Comparison of ENCODE assay signal across 16 mouse cellular contexts in genomic region chr14:48124011-48124410, GRCm38 (mm10). TPM values are rescaled to one million over a fixed set of nuclear protein-coding genes. Genes with fewer than 3 reads are reported as not detected.
DNase-seq lines count a peak whose midpoint lies in the region; ATAC-seq and TF ChIP-seq lines count a peak whose summit lies in the region.
"Had no signal": no experiment of that assay in that cellular context is flagged by ENCODE, and none has a peak within 500 bp of the region (broad histone marks: within the 10 kb centered on the region; RNA-seq: fewer than 3 reads in every experiment).

No protein-coding gene starts in this region.

- no peak for DNase-seq in forebrain, postnatal 0 days
- no peak for DNase-seq in lung, postnatal 4 days
- no peak for DNase-seq in hindbrain, embryonic 14.5 days (ENCODE audit: low spot score)
- DNase-seq: gastrocnemius, postnatal 36 days; kidney, adult 18-20 months; spleen, adult 18-20 months; thymus, postnatal 25 days had no signal

- H3K9ac ChIP-seq in forebrain, postnatal 0 days: no peak overlapping the region
- H3K9ac ChIP-seq in forebrain, embryonic 16.5 days (replicated peaks; ENCODE audit: low read depth, low read length): no peak overlapping the region
- H3K9ac ChIP-seq in lung, embryonic 16.5 days (ENCODE audit: low read length): no peak overlapping the region
- H3K9ac ChIP-seq in hindbrain, embryonic 14.5 days: no peak overlapping the region
- H3K9ac ChIP-seq in hindbrain, embryonic 15.5 days: no peak overlapping the region
- H3K9ac ChIP-seq: embryonic facial prominence, embryonic 15.5 days; limb, embryonic 15.5 days; liver, embryonic 15.5 days had no signal

- H3K4me1 ChIP-seq in forebrain, postnatal 0 days (ENCODE audit: insufficient read depth): peaks cover 6% of the 10 kb centered on the region
- peaks cover 34% of the 10 kb centered on the region for H3K4me1 ChIP-seq in forebrain, embryonic 16.5 days (replicated peaks; ENCODE audit: control insufficient read depth, insufficient read depth, low read length)
- H3K4me1 ChIP-seq in lung, embryonic 16.5 days (replicated peaks; ENCODE audit: control insufficient read depth, insufficient read depth, low read length): peaks cover 9% of the 10 kb centered on the region; the same call in 1 of the 2 replicates
- peaks cover 65% of the 10 kb centered on the region for H3K4me1 ChIP-seq in hindbrain, embryonic 14.5 days (replicated peaks; ENCODE audit: control insufficient read depth, insufficient read depth, low read length)
- H3K4me1 ChIP-seq in hindbrain, embryonic 15.5 days (replicated peaks): peaks cover 60% of the 10 kb centered on the region

- H3K27me3 ChIP-seq in forebrain, postnatal 0 days (ENCODE audit: insufficient read depth, low read length): no peaks in the 10 kb centered on the region; the same call in 1 of the 2 replicates
- no peaks in the 10 kb centered on the region for H3K27me3 ChIP-seq in forebrain, embryonic 16.5 days (replicated peaks; ENCODE audit: control insufficient read depth, insufficient read depth, low read length)
- H3K27me3 ChIP-seq in lung, embryonic 16.5 days (ENCODE audit: control insufficient read depth, insufficient read depth, low read depth, low read length): no peaks in the 10 kb centered on the region
- no peaks in the 10 kb centered on the region for H3K27me3 ChIP-seq in hindbrain, embryonic 14.5 days (ENCODE audit: control insufficient read depth, insufficient read depth, low read length)
- no peaks in the 10 kb centered on the region for H3K27me3 ChIP-seq in hindbrain, embryonic 15.5 days
- H3K27me3 ChIP-seq: embryonic facial prominence, embryonic 15.5 days; limb, embryonic 15.5 days had no signal

- H3K27ac ChIP-seq in forebrain, postnatal 0 days (ENCODE audit: low read depth, low read length): no peak overlapping the region
- H3K27ac ChIP-seq in forebrain, embryonic 16.5 days (ENCODE audit: low read length): no peak overlapping the region
- no peak overlapping the region for H3K27ac ChIP-seq in lung, embryonic 16.5 days (ENCODE audit: low read length)
- H3K27ac ChIP-seq in hindbrain, embryonic 14.5 days: no peak overlapping the region
- H3K27ac ChIP-seq in hindbrain, embryonic 15.5 days (replicated peaks): no peak overlapping the region
- H3K27ac ChIP-seq: embryonic facial prominence, embryonic 15.5 days; heart, embryonic 10.5 days; kidney, postnatal 0 days; limb, embryonic 15.5 days; liver, embryonic 15.5 days had no signal

- WGBS in forebrain, postnatal 0 days: 59% methylated on average over 5 of the region's 5 CpGs
- WGBS in forebrain, embryonic 16.5 days: 60% methylated on average over 5 of the region's 5 CpGs
- 67% methylated on average over 5 of the region's 5 CpGs for WGBS in lung, embryonic 16.5 days
- 60% methylated on average over 5 of the region's 5 CpGs for WGBS in hindbrain, embryonic 14.5 days
- 58% methylated on average over 5 of the region's 5 CpGs for whole genome bisulfite sequencing in hindbrain, embryonic 15.5 days

- no peak for ATAC-seq in forebrain, postnatal 0 days
- no peak for ATAC-seq in forebrain, embryonic 16.5 days
- no peak for ATAC-seq in lung, embryonic 16.5 days (ENCODE audit: low read depth)
- ATAC-seq in hindbrain, embryonic 14.5 days (ENCODE audit: low FRiP score): no peak
- ATAC-seq in hindbrain, embryonic 15.5 days (ENCODE audit: low FRiP score, low read depth): no peak
- no peak for ATAC-seq in granulocyte monocyte progenitor cell, adult 5-6 weeks (replicated peaks; ENCODE audit: poor library complexity, severe bottlenecking)

- no peak for TF ChIP-seq CTCF in forebrain, postnatal 0 days (IDR thresholded peaks at IDR 0.05; ENCODE audit: low read depth)

- H3K4me3 ChIP-seq in forebrain, postnatal 0 days (ENCODE audit: low read depth, low read length): no peak overlapping the region
- no peak overlapping the region for H3K4me3 ChIP-seq in forebrain, embryonic 16.5 days (replicated peaks; ENCODE audit: low read length)
- H3K4me3 ChIP-seq in lung, embryonic 16.5 days (ENCODE audit: low read length): no peak overlapping the region
- H3K4me3 ChIP-seq in hindbrain, embryonic 14.5 days (replicated peaks; ENCODE audit: low read length): no peak overlapping the region
- H3K4me3 ChIP-seq in hindbrain, embryonic 15.5 days: 0 out of 2 replicates have a peak overlapping the region, but pooled peaks have one; percentile 79
- H3K4me3 ChIP-seq: embryonic facial prominence, embryonic 15.5 days; heart, embryonic 10.5 days; limb, embryonic 15.5 days; liver, embryonic 15.5 days had no signal

- peak overlapping the region; percentile 70; the same call in 1 of the 2 replicates for H3K4me2 ChIP-seq in forebrain, postnatal 0 days (ENCODE audit: low read depth)
- H3K4me2 ChIP-seq in forebrain, embryonic 16.5 days (ENCODE audit: low read length): no peak overlapping the region
- H3K4me2 ChIP-seq in lung, embryonic 16.5 days (ENCODE audit: low read depth, low read length): peak overlapping the region; percentile 71; the same call in 1 of the 2 replicates
- peak overlapping the region; percentile 11 for H3K4me2 ChIP-seq in hindbrain, embryonic 14.5 days (replicated peaks)
- H3K4me2 ChIP-seq in hindbrain, embryonic 15.5 days: peak overlapping the region; percentile 97
- H3K4me2 ChIP-seq: embryonic facial prominence, embryonic 15.5 days; limb, embryonic 15.5 days; liver, embryonic 15.5 days had no signal

- no peaks in the 10 kb centered on the region for H3K36me3 ChIP-seq in forebrain, postnatal 0 days (ENCODE audit: insufficient read depth)
- no peaks in the 10 kb centered on the region for H3K36me3 ChIP-seq in forebrain, embryonic 16.5 days (ENCODE audit: control insufficient read depth, insufficient read depth)
- no peaks in the 10 kb centered on the region for H3K36me3 ChIP-seq in lung, embryonic 16.5 days (ENCODE audit: control insufficient read depth, insufficient read depth, low read length)
- H3K36me3 ChIP-seq in hindbrain, embryonic 14.5 days (replicated peaks; ENCODE audit: control insufficient read depth, insufficient read depth): no peaks in the 10 kb centered on the region
- H3K36me3 ChIP-seq in hindbrain, embryonic 15.5 days: no peaks in the 10 kb centered on the region
- H3K36me3 ChIP-seq: embryonic facial prominence, embryonic 15.5 days; heart, embryonic 10.5 days; limb, embryonic 15.5 days; liver, embryonic 15.5 days had no signal

- H3K9me3 ChIP-seq in forebrain, postnatal 0 days (ENCODE audit: low read length): no peaks in the 10 kb centered on the region
- no peaks in the 10 kb centered on the region for H3K9me3 ChIP-seq in forebrain, embryonic 16.5 days (ENCODE audit: control insufficient read depth, low read length)
- H3K9me3 ChIP-seq in lung, embryonic 16.5 days (ENCODE audit: control insufficient read depth, low read length): no peaks in the 10 kb centered on the region
- H3K9me3 ChIP-seq in hindbrain, embryonic 14.5 days (ENCODE audit: control insufficient read depth, low read length): no peaks in the 10 kb centered on the region
- no peaks in the 10 kb centered on the region for H3K9me3 ChIP-seq in hindbrain, embryonic 15.5 days
- H3K9me3 ChIP-seq: embryonic facial prominence, embryonic 15.5 days; heart, embryonic 10.5 days; limb, embryonic 15.5 days; liver, embryonic 15.5 days had no signal

RNA-seq across cellular contexts. Expression of gene Peli2, which starts 3.4 kb away (rescaled TPM):
- 12.2 and 16.4 TPM in 2 replicates for total RNA-seq in forebrain, postnatal 0 days (2014; rRNA removed)
- polyA plus RNA-seq in forebrain, postnatal 0 days (2015; fragmentation: Nextera tagmentation; extraction: Ambion mirVana): 6.6 and 8.8 TPM in 2 replicates
- polyA plus RNA-seq in forebrain, embryonic 16.5 days (2015; fragmentation: Nextera tagmentation; extraction: Ambion mirVana): 9.5 and 10.5 TPM in 2 replicates
- 15.3 and 15.8 TPM in 2 replicates for polyA plus RNA-seq in lung, embryonic 16.5 days (2015; fragmentation: Nextera tagmentation; extraction: Ambion mirVana)
- 8.9 and 10.0 TPM in 2 replicates for polyA plus RNA-seq in hindbrain, embryonic 14.5 days (2014; fragmentation: Nextera tagmentation; extraction: Ambion mirVana)
- polyA plus RNA-seq in hindbrain, embryonic 15.5 days (2015; fragmentation: Nextera tagmentation; extraction: Ambion mirVana): 8.7 and 10.7 TPM in 2 replicates
- total RNA-seq in granulocyte monocyte progenitor cell, adult 5-6 weeks (2014; fragmentation: Nextera tagmentation): 8.7 and 13.1 TPM in 2 replicates
- 6.3 and 9.9 TPM in 2 replicates for total RNA-seq in granulocyte monocyte progenitor cell, adult 5-6 weeks (2017)
